Mouse (Mus musculus): ENCODE results near the gene Gm36210. TPM values are rescaled to one million over a fixed set of nuclear protein-coding genes. Genes with fewer than 3 reads are reported as not detected.

The Gm36210 gene
- total and polyA plus RNA-seq, 3 experiments: 0.18 to 0.29 TPM; not detected in 1

DNA sequence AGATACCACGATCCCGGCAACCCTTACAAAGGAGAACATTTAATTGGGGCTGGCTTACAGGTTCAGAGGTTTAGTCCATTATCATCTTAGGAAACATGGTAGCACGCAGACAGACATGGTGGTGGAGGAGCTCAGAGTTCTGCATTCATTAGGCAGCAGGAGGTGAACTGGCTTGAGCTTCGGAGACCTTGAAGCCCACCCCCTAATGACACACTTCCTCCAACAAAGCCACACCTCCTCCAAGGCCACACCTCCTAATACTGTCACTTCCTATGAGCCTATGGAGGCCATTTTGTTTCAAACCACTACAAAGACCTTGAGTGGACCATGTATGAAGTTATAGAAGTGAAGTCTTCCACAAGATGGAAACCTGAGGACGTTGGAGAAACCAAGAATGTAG lies 5.9 kb upstream of the Gm36210 start:
- Histone ChIP-seq H3K27me3 (ENCODE audit: control insufficient read depth, insufficient read depth, low read length) (no peaks in the 10 kb centered on the region; the same call in 1 of the 2 replicates), H3K79me2 (replicated peaks; ENCODE audit: control insufficient read depth, insufficient read depth, low read length) (no peaks in the 10 kb centered on the region; the same call in 1 of the 2 replicates), H3K4me3 (no peak overlapping the region), H3K27ac (no peak overlapping the region), H3K4me1 (ENCODE audit: control insufficient read depth, insufficient read depth, low read length) (peaks cover 3% of the 10 kb centered on the region; the same call in 1 of the 2 replicates), H3K9ac (ENCODE audit: low read depth, low read length) (no peak overlapping the region), H3K36me3 (ENCODE audit: control insufficient read depth, insufficient read depth, low read length) (no peaks in the 10 kb centered on the region)
- intact Hi-C loops (cut with DNase I): loop anchor here (10.0 kb wide), 2 partner anchors 407 to 767 kb away; partner anchors contain the start of gene Ppp1r12c
- 60% methylated on average over 5 of the region's 5 CpGs for WGBS
- TF ChIP-seq EP300 (IDR thresholded peaks at IDR 0.05; ENCODE audit: insufficient read depth, low read depth, low read length) (no peak), CTCF (IDR thresholded peaks at IDR 0.05) (no peak), POLR2A (IDR thresholded peaks at IDR 0.05; ENCODE audit: insufficient read depth, low read depth, low read length) (no peak)
- no peak for DNase-seq

DNA sequence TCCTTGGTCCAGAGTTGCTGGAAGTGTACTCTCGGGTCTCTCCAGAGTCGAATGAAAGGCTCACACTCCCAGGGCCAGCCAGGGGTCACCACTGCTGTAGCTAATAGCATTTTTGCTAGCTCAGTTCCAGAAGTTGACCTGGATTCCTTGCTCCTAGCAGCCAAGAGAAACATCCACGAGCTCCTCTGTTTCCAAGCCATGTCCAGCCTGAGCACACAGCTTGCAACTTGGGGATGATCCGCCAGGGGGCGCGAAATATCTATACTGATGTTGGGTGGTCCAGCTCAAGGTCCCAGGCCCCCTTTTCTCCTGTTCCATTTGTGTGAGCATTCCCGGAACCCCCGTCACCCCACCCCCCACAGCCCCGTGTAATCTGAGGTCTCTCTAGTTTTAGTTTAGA lies 5.2 kb upstream of the Gm36210 start:
- intact Hi-C loops (cut with DNase I): loop anchor here (1.0 to 10.0 kb wide), 3 partner anchors 29 to 767 kb away; partner anchors contain the start of gene Ppp1r12c
- Histone ChIP-seq H3K9ac (ENCODE audit: low read depth, low read length) (no peak overlapping the region), H3K27ac (no peak overlapping the region), H3K27me3 (ENCODE audit: control insufficient read depth, insufficient read depth, low read length) (no peaks in the 10 kb centered on the region; the same call in 1 of the 2 replicates), H3K4me1 (ENCODE audit: control insufficient read depth, insufficient read depth, low read length) (peaks cover 3% of the 10 kb centered on the region; the same call in 1 of the 2 replicates), H3K79me2 (replicated peaks; ENCODE audit: control insufficient read depth, insufficient read depth, low read length) (no peaks in the 10 kb centered on the region; the same call in 1 of the 2 replicates), H3K4me3 (no peak overlapping the region), H3K36me3 (ENCODE audit: control insufficient read depth, insufficient read depth, low read length) (no peaks in the 10 kb centered on the region)
- TF ChIP-seq EP300 (IDR thresholded peaks at IDR 0.05; ENCODE audit: insufficient read depth, low read depth, low read length) (no peak), CTCF (IDR thresholded peaks at IDR 0.05) (peak; percentile 80)
- 26% methylated on average over 9 of the region's 9 CpGs for whole genome bisulfite sequencing
- peak; percentile 50 to 76 for DNase-seq

DNA sequence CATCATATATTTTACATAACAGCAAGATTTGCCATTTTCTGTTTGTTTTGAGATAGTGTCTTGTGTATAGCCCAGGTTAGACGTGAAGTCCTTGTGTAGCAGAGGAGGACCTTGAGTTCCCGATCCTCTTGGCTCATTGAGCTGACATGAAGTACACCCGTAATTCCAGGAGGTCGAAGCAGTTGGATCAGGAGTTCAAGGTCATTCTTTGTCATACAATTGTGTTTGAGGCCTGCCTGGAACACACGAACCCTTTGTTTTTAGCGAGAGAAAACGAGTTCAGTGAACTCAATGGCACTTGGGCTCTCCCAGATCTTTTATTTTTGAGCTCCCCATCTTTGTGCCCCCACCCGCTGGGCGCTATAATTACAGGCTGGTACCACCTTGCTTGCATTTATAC lies 3.9 kb downstream of the Gm36210 start:
- no peak overlapping the region for H3K4me3 ChIP-seq
- H3K4me1 ChIP-seq (ENCODE audit: control insufficient read depth, insufficient read depth, low read length): no peaks in the 10 kb centered on the region; the same call in 1 of the 2 replicates
- H3K79me2 ChIP-seq (replicated peaks; ENCODE audit: control insufficient read depth, insufficient read depth, low read length): no peaks in the 10 kb centered on the region
- DNase-seq: no peak
- H3K36me3 ChIP-seq (ENCODE audit: control insufficient read depth, insufficient read depth, low read length): no peaks in the 10 kb centered on the region
- TF ChIP-seq CTCF (IDR thresholded peaks at IDR 0.05): no peak
- TF ChIP-seq EP300 (IDR thresholded peaks at IDR 0.05; ENCODE audit: insufficient read depth, low read depth, low read length): no peak
- TF ChIP-seq POLR2A (IDR thresholded peaks at IDR 0.05; ENCODE audit: insufficient read depth, low read depth, low read length): no peak
- WGBS: 73% methylated on average over 9 of the region's 9 CpGs
- no peak overlapping the region for H3K27ac ChIP-seq
- H3K9ac ChIP-seq (ENCODE audit: low read depth, low read length): no peak overlapping the region
- intact Hi-C loops (cut with DNase I): no loop called here
- no peaks in the 10 kb centered on the region; the same call in 1 of the 2 replicates for H3K27me3 ChIP-seq (ENCODE audit: control insufficient read depth, insufficient read depth, low read length)

DNA sequence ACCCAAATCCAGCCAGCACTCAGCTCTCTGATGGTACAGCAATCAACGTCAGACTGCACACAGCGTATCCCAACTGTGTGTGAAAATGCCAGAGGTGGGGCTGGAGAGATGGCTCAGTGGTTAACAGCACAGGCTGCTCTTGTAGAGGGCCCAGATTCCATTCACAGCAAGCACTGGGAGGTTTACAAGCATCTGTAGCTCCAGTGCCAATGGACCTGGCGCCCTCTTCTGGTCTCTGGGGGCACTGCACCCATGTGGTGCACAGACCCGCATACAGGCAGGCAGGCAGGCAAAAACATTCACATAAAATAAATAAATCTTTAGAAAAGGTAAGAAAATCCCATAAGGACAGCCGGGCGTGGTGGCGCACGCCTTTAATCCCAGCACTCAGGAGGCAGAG lies 5.1 kb downstream of the Gm36210 start:
- TF ChIP-seq POLR2A (IDR thresholded peaks at IDR 0.05; ENCODE audit: insufficient read depth, low read depth, low read length) (no peak), CTCF (IDR thresholded peaks at IDR 0.05) (peak; percentile 55)
- no peaks in the 10 kb centered on the region for H3K36me3 ChIP-seq (ENCODE audit: control insufficient read depth, insufficient read depth, low read length)
- no peak for DNase-seq
- H3K9ac ChIP-seq (ENCODE audit: low read depth, low read length): no peak overlapping the region
- H3K4me1 ChIP-seq (ENCODE audit: control insufficient read depth, insufficient read depth, low read length): no peaks in the 10 kb centered on the region; the same call in 1 of the 2 replicates
- H3K79me2 ChIP-seq (replicated peaks; ENCODE audit: control insufficient read depth, insufficient read depth, low read length): no peaks in the 10 kb centered on the region
- 66% methylated on average over 8 of the region's 8 CpGs for WGBS
- intact Hi-C loops (cut with DNase I): no loop called here
- H3K27ac ChIP-seq: no peak overlapping the region
- H3K4me3 ChIP-seq: no peak overlapping the region
- H3K27me3 ChIP-seq (ENCODE audit: control insufficient read depth, insufficient read depth, low read length): no peaks in the 10 kb centered on the region; the same call in 1 of the 2 replicates

DNA sequence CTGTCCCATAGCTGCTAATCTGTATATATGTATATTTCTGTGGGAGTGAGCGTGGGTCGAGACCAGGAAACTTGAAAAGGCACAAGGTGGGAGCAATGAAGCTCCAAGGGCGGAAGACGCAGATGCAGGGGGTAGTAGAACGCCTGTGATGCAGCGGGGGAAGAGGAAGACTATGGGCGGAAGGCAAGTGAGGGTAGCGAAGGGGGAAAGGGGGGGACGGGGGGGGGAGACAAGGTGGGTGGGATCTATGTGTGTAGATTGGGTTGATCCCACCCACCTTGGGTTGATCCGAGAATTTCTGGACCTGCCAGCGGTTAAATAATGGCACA lies 5.8 kb downstream of the Gm36210 start:
- Histone ChIP-seq H3K4me3 (peak overlapping the region; percentile 39; the same call in 1 of the 2 replicates), H3K27ac (peak overlapping the region; percentile 61), H3K4me1 (ENCODE audit: control insufficient read depth, insufficient read depth, low read length) (no peaks in the 10 kb centered on the region; the same call in 1 of the 2 replicates), H3K36me3 (ENCODE audit: control insufficient read depth, insufficient read depth, low read length) (no peaks in the 10 kb centered on the region), H3K79me2 (replicated peaks; ENCODE audit: control insufficient read depth, insufficient read depth, low read length) (no peaks in the 10 kb centered on the region), H3K9ac (ENCODE audit: low read depth, low read length) (peak overlapping the region; percentile 72), H3K27me3 (ENCODE audit: control insufficient read depth, insufficient read depth, low read length) (no peaks in the 10 kb centered on the region; the same call in 1 of the 2 replicates)
- TF ChIP-seq EP300 (IDR thresholded peaks at IDR 0.05; ENCODE audit: insufficient read depth, low read depth, low read length) (no peak), POLR2A (IDR thresholded peaks at IDR 0.05; ENCODE audit: insufficient read depth, low read depth, low read length) (no peak), CTCF (IDR thresholded peaks at IDR 0.05) (no peak)
- intact Hi-C loops (cut with DNase I): no loop called here
- DNase-seq: no peak
- 21% methylated on average over 11 of the region's 11 CpGs for WGBS

DNA sequence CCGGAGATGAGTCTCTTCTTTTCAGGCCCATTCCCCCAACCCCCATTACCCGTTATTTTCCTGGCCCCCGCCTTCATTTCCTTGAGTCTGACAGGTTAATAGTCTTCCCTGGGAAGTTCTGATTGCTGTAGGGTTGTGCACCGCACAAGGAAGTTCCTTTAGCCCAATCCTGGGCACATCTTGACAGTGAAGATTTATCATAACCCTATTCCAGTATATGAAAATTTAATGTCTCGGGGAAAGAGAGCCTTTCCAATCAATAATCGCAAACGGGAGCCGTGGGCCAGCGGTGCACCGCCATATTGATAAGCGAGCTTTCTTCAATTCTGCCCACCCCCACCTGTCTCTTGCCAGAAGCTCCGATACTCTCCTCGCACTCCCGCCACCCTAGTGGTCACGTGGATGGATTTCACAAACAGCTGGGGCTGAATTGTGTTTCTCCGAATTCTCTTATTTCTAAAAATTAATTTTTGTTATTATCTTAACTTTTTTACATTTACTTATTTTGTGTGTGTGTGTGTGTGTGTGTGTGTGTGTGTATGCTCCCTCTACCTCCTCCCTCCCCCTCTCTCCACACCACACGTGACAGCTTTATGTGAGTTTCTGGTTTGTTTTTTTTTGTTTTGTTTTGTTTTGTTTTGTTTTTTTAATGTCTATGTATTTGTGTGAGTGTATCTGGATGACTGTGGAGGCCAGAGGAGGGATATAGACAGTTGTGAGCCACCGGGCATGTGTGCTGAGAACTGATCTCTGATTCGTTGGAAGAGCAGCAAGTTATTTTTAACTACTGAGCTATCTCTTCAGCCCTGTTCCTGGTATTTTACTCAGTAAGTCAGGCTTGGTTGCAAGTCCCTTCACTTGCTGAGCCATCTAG lies 6.4 kb downstream of the Gm36210 start:
- TF ChIP-seq POLR2A (IDR thresholded peaks at IDR 0.05; ENCODE audit: insufficient read depth, low read depth, low read length): 0 out of 2 replicates have a peak, but pooled peaks have one; percentile 18
- no peak for TF ChIP-seq EP300 (IDR thresholded peaks at IDR 0.05; ENCODE audit: insufficient read depth, low read depth, low read length)
- peak; percentile 13; the same call in 1 of the 2 replicates for TF ChIP-seq CTCF (IDR thresholded peaks at IDR 0.05)
- DNase-seq: no peak
- Histone ChIP-seq H3K4me3 (peak overlapping the region; percentile 39), H3K79me2 (replicated peaks; ENCODE audit: control insufficient read depth, insufficient read depth, low read length) (no peaks in the 10 kb centered on the region), H3K4me1 (ENCODE audit: control insufficient read depth, insufficient read depth, low read length) (no peaks in the 10 kb centered on the region; the same call in 1 of the 2 replicates), H3K9ac (ENCODE audit: low read depth, low read length) (peak overlapping the region; percentile 72), H3K27me3 (ENCODE audit: control insufficient read depth, insufficient read depth, low read length) (no peaks in the 10 kb centered on the region; the same call in 1 of the 2 replicates), H3K27ac (peak overlapping the region; percentile 61), H3K36me3 (ENCODE audit: control insufficient read depth, insufficient read depth, low read length) (no peaks in the 10 kb centered on the region)
- WGBS: 10% methylated on average over 19 of the region's 19 CpGs
- intact Hi-C loops (cut with DNase I): no loop called here
